Mouse (Mus musculus) layer of hippocampus, postnatal 14 days (tissue): ENCODE measurements around the gene Parp1. TPM values are rescaled to one million over a fixed set of nuclear protein-coding genes. Genes with fewer than 3 reads are reported as not detected.
A peak's percentile ranks its signal among the peaks of the same experiment; 100 is the strongest.

Experiments used
- DNase-seq, 2 experiments: peaks; one replicate each; pipeline ENCODE4 v3.0.0; 2021 to 2022; ENCODE audit warnings: low spot score in 2 of 2, mixed read lengths in 1 of 2
- long read RNA-seq, 2 experiments: library from polyadenylated mRNA; stranded (forward); transcript quantifications; one replicate each; pipeline ENCODE4 v2.0.0; 2021
- total RNA-seq, 2 experiments: library from RNA; stranded (reverse); gene quantifications; 2 replicates each; pipeline ENCODE4 v1.2.3; 2021

Gene Parp1
- 100 to 1,000 TPM; 162 to 172 TPM for total RNA-seq
- long read RNA-seq, experiment 1, transcript Parp1-201 (23 exons, 3,873 nt) = major isoform, 45 of 70 reads
- long read RNA-seq, experiment 1, partial matches to known transcripts = 18 of 70 reads
- long read RNA-seq, experiment 1, other reads (novel, unspliced or antisense) = 7 of 70 reads
- long read RNA-seq, experiment 2, transcript Parp1-201 (23 exons, 3,873 nt) = major isoform, 42 of 72 reads
- long read RNA-seq, experiment 2, partial matches to known transcripts = 19 of 72 reads
- long read RNA-seq, experiment 2, other reads (novel, unspliced or antisense) = 11 of 72 reads

DNA sequence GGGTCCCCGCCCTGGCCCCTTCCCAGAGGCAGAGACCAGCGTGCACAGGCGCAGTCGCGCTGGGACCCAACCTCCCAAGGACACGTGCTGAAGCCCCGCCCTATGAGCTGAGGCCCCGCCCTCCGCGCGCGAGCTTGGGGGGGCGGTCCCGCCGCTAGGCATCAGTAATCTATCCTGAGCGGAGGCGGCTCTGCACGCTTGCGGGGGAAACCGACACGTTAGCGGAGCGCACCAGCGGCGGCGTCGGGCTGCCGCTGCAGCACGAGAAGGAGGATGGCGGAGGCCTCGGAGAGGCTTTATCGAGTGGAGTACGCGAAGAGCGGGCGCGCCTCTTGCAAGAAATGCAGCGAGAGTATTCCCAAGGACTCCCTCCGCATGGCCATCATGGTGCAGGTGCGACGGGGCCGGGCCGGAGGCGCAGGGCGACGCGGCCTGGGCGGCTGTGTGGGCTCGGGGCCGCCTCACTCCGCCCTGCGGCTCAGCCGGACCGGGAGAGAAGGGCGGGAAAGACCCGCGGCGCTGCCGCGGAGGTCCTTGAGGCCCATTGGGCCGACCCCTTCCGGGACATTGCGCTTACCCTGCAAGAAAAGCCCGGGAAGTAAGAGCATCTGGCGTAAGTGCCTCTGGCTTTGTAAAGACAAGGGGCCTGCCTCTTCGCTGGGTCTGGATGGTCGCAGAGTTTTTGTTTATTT is at the start of gene Parp1:
Parp1 (plus strand) TSS at position 164 of the 692 bp plus-strand sequence.
- peak; percentile 96 to 98 for DNase-seq

- no peak for DNase-seq
Observed at GRCm38 (mm10) chr1:180519520-180519919, 49.2 kb upstream of the Parp1 start.

- DNase-seq = peak; percentile 34 to 68
Observed at GRCm38 (mm10) chr1:180520190-180520589, 48.5 kb upstream of the Parp1 start.

DNA sequence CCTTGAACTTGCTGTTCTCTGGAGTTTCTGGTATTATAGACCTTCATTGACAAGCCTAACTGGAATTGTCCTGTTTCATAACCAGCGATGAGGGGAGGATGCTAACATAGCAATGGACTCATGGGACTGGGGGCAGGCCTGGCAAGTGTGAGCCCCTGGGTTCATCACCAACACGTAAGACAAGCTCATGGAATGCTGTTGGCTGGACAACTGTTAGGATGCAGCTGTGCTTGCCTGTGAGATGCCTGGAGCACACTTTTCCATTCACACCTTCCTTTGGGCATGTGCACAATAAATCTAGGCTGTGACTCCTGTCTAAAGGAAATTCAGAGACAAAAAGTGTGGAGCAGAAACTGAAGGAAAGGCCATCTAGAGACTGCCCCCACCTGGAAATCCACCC is 45.4 kb upstream of the Parp1 start:
- DNase-seq = no peak

DNA sequence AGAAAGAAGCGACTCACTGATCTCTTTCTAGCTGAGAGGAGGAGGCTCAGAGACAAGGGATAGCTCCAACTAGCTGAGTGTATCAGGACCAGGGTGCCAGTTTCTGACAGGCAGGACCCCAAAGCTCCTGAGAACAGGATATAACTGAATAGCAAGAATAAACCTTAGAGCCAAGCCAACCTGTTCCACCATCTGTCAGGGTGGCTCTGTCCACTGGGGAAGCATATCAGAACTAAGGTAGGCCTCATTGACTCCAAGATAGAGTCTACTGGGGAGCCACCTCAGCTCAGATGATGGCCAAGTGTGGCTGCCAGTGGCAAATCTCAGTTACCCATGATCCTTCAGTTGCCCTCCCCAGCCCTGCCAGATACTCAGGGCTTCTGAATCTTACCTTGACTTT is 43.4 kb upstream of the Parp1 start:
- no peak for DNase-seq

DNA sequence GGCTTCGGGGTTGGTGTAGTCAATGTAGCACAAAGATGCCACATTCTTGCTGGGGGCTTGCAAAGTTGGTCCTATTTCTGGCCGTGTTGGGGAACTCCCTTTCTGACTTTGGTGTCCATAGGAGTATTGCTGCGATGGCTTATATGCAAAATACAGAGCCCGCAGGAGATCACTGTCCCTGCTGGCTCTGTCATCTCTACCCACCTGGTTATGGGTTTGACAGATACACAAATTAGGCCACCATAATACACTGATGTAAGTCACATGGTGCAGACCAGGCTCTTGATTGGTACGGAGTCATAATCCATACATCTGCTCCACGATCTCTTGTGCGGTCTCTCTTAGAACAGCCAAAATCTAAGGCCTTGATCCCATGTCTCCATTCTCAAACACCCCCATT is 38.9 kb upstream of the Parp1 start:
- no peak for DNase-seq

- no peak for DNase-seq
Observed at GRCm38 (mm10) chr1:180530457-180531263, 38.1 kb upstream of the Parp1 start.

DNA sequence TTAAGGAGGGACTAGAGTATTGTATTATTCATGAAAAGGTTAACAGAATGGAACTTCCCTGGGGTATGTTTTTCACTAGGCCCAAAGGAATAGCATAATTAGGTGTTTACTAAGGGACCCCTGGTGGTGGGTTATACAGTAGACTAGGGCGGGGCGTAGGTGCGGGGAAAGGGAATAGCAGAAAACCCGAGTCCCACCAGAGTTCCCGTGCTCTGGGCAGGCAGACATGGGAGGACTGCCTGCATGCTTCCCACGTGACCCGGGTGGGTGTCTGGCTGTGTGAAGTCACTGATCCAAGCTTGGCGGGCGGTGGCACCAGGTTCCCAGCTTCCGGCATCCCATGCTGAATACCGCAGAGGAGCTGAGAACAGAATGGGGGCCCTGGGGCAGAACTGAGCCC is 36.1 kb upstream of the Parp1 start:
- DNase-seq = no peak

GRCm38 (mm10) chr1:180536719-180537118 is 32.0 kb upstream of the Parp1 start:
- no peak for DNase-seq

DNA sequence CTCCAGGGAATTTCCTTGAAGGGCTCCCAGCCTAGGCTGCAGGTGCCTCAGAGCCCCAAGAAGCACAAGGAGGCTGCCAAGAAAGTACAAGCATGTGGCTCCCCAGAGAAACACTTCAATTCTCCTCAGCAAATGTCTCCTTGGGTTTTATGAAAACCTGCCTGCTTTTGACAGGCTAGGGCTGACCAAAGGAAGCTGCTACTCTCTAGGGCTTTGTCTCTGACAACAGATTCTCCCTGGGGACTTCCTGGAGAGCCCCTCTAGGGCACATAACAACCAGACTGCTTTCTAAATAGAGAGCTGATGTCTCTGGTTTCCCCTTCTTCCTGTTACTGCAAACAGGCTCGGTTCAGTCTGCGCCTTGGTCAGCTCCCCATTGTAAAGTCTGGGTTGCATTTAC is 27.5 kb upstream of the Parp1 start:
- no peak for DNase-seq

- DNase-seq = peak in 1 of 2 experiments; percentile 63
Observed at GRCm38 (mm10) chr1:180541883-180542711, 26.6 kb upstream of the Parp1 start.

DNA sequence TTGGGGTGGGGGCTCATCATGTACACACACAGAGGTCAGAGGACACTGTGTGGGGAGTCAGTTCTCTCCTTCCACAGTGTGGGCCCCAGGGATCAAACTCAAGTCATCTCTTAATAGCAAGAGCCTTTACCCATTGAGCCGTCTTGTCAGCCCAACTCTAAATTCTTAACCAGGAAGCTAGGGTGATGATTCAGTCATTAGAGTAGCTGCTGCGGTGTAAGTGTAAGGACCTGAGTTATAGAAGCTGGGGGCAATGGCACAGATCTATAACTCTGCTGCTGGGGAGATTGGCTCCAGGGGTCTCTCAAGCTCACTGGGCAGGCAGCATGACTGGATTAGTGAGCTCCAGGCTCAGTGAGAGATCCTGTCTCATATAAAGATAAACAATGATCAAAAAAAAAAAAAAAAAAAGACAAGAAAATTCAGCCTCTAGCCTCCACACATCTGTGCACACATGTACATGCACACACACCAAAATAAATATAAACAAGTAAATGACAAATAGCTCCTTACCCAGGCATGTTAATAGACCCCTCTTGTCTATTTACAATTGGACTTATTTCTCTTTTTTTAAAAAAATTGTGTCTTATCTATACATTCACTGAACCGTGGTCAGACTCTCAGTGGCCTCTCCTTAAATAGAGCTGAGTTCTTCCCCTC is 25.9 kb upstream of the Parp1 start:
- DNase-seq = no peak

GRCm38 (mm10) chr1:180545918-180546545 is 22.7 kb upstream of the Parp1 start:
- no peak for DNase-seq

DNA sequence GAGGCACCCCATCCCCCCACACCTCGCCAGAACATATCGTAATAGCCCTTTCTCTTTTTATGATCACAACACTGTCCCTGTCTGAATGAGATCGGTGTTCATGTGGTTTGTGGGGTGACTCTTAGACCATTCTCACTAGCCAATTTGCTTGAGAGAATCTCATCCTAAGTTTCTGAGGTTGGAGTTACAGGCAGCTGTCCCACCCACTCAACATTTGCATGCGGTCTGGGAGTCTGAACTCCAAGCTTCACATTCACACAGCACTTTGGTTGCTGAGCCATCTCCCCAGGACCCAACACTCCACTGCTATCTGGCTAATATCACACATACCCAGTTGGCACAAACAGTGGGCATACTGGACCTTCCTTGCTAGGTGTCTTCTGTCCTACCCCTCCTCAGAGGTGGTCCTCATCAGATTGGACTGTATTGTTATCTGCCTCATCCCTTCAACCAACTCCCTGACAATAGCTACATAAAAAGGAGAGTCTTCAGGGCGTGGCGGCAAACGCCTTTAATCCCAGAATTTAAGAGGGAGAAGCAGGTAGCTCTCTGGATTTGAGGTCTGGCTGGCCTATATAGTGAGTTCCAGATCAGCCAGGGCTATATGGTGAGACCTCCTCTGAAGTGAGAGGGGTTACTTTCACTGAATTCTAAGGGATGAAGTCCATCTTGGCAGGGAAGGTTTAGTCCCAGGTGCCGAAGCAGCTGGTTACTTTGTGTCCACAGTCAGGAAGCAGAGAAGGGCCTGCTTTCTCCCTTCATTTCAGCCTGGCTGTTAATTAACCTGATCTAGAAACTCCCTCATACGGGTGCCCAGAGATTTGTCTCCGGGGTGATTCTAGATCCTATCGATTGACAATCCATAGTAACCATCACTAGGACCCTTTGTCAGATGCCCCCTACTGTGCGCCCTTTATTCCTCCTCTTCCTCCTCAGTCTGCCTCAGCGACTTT is 21.6 kb upstream of the Parp1 start:
- no peak for DNase-seq

- DNase-seq = no peak
Observed at GRCm38 (mm10) chr1:180547751-180548669, 20.7 kb upstream of the Parp1 start.

GRCm38 (mm10) chr1:180549539-180550308 is 19.0 kb upstream of the Parp1 start:
- no peak for DNase-seq

DNA sequence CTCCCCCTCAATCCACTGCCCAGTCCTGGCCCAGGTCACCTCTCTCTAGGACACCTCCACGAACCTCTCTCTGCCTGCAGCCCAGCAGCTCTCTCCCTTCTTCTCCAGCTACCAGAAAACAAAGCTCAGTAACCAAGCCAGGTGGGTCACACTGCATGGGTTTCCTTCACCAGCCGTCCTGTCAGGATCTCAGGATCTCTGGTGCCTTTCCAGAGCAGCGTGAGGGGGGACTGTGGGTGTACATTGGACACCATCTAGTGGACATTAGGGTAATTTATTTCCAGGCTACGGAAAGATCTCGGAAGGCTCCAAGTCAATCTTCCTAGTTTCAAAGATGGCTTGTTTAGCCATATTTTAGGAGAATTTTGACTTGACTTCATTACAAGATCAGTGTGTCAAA is 18.0 kb upstream of the Parp1 start:
- no peak for DNase-seq
